Mouse (Mus musculus) myocyte (in vitro differentiated cells): ENCODE data around the gene Vps50.

Source experiments
- CEBPB ChIP-seq: IDR thresholded peaks from 2 replicates; pipeline ENCODE4 v1.6.1; 2011; ENCODE audit warnings: mild to moderate bottlenecking, moderate library complexity; ENCODE audit not compliant: poor library complexity, insufficient read depth, severe bottlenecking
- E2F4 ChIP-seq: IDR thresholded peaks from one replicate; pipeline ENCODE4 v1.6.1; 2011; ENCODE audit warnings: mild to moderate bottlenecking, control low read depth, moderate library complexity; ENCODE audit not compliant: insufficient read depth
- MAX ChIP-seq: IDR thresholded peaks from one replicate; pipeline ENCODE4 v1.6.1; 2011; ENCODE audit warnings: low read depth, mild to moderate bottlenecking, control low read depth
- MYOD1 ChIP-seq, 3 experiments: IDR thresholded peaks; one replicate each; pipeline ENCODE4 v1.6.1; 2011; ENCODE audit warnings: control low read depth in 2 of 3, low read depth in 2 of 3, mild to moderate bottlenecking in 2 of 3, moderate library complexity in 1 of 3; ENCODE audit not compliant: insufficient read length in 2 of 3, control insufficient read depth in 1 of 3
- MYOG ChIP-seq, 3 experiments: IDR thresholded peaks; one replicate each; pipeline ENCODE4 v1.6.1; 2011; ENCODE audit warnings: control low read depth in 2 of 3, low read depth in 2 of 3, mild to moderate bottlenecking in 2 of 3; ENCODE audit not compliant: insufficient read length in 2 of 3, control insufficient read depth in 1 of 3, insufficient read depth in 1 of 3
- POLR2A ChIP-seq: IDR thresholded peaks from one replicate; pipeline ENCODE4 v1.6.1; 2011; ENCODE audit warnings: low read depth, mild to moderate bottlenecking, control low read depth, moderate library complexity; ENCODE audit not compliant: insufficient read length
- POLR2AphosphoS2 ChIP-seq: IDR thresholded peaks from one replicate; pipeline ENCODE4 v1.6.1; 2011; ENCODE audit warnings: low read depth, control low read depth; ENCODE audit not compliant: insufficient read length
- REST ChIP-seq: IDR thresholded peaks from one replicate; pipeline ENCODE4 v1.6.1; 2011; ENCODE audit warnings: mild to moderate bottlenecking, control low read depth, moderate library complexity; ENCODE audit not compliant: insufficient read depth, insufficient read length
- SRF ChIP-seq: IDR thresholded peaks from one replicate; pipeline ENCODE4 v1.6.1; 2011; ENCODE audit warnings: low read depth; ENCODE audit not compliant: control insufficient read depth, insufficient read length
- TCF12 ChIP-seq: IDR thresholded peaks from one replicate; pipeline ENCODE4 v1.6.1; 2011; ENCODE audit warnings: mild to moderate bottlenecking, control low read depth; ENCODE audit not compliant: poor library complexity, insufficient read depth, severe bottlenecking
- TCF3 ChIP-seq: IDR thresholded peaks from one replicate; pipeline ENCODE4 v1.6.1; 2011; ENCODE audit warnings: low read depth, control low read depth; ENCODE audit not compliant: insufficient read length
- USF1 ChIP-seq: IDR thresholded peaks from one replicate; pipeline ENCODE4 v1.6.1; 2011; ENCODE audit warnings: low read depth, mild to moderate bottlenecking, control low read depth, moderate library complexity

DNA sequence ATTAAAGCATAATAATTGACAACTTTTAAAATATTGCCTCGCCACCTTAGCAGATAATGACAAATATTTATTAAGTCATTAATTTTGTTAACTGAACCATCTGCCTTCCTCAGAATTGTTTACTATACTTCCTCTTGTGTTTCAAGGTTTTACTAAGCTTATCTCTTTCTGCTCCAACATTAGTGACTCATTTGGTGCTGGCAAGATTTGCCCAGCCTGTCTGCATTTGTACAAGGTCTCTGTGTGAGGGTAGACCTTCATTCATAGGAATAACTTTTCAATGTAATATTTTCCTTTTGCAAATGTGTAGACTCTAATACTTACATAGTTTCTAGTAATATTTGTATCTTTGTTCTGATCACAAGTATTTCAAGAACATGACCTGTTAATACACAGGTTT is 87.2 kb downstream of the Vps50 start:
- no peak for TF ChIP-seq POLR2A
- TF ChIP-seq TCF12 = no peak
- no peak for TF ChIP-seq E2F4
- TF ChIP-seq POLR2AphosphoS2 = no peak
- TF ChIP-seq MYOD1 (IDR thresholded peaks at IDR 0.05; ENCODE audit: control insufficient read depth in 1 of 3, insufficient read length in 2 of 3, low read depth in 2 of 3) = no peak
- TF ChIP-seq USF1 = no peak
- no peak for TF ChIP-seq MAX
- no peak for TF ChIP-seq CEBPB
- no peak for TF ChIP-seq SRF
- TF ChIP-seq MYOG (IDR thresholded peaks at IDR 0.05; ENCODE audit: control insufficient read depth in 1 of 3, insufficient read depth in 1 of 3, insufficient read length in 2 of 3, low read depth in 2 of 3) = no peak
- TF ChIP-seq TCF3 = no peak
- no peak for TF ChIP-seq REST
